Mouse (Mus musculus) lung, postnatal 0 days (tissue): ENCODE data around the gene Kif12.

ENCODE experiments used
- CTCF ChIP-seq: IDR thresholded peaks from 2 replicates; pipeline ENCODE4 v1.5.1; 2016; ENCODE audit warnings: antibody characterized with exemption, mild to moderate bottlenecking
- EP300 ChIP-seq: IDR thresholded peaks from 2 replicates; pipeline ENCODE4 v1.6.1; 2016; ENCODE audit warnings: antibody characterized with exemption, mild to moderate bottlenecking, control low read depth

DNA sequence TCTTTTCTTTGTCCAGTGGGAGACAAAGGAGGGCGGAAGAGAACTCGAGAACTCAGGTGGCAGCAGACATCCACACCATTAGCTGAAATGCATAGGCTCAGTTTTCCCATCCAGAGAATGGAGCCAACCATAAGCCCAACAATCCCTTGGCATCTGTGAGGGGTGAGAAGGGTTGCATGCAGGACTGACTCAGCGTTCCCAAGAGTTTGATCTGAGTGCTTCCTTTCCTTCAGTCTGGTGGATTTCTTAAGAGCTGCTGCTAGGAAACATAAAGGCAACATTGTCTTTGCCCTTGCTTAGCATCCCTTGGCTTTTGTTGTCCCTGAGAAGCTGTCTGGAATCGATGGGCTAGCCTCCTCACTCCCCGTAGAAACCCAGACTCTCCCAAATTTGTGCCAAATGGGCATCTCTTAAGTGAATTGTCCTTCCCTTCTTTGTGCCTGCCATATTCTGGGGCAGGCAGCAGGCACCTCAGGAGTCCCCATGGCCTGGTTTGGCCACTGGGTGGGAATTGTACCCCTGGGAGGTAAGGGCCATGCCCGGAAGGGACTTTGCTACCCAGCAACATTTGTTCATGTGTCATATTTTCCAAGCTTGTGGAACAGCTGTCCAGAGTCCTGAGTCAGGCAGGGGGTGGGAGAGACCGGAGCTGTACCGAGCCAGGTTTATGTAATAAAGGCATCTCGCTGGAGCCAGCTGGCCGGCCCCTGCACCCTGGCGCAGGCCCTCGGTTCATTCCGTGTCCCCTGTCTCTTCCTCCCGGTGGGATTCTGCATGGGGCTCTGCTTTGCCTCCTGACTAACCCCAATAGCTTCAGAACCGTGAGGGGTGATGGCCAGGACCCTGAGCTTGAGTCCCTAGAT is 49.4 kb upstream of the Kif12 start:
- TF ChIP-seq CTCF (no peak), EP300 (no peak)
